Mouse (Mus musculus) liver, embryonic 14 days (tissue): ENCODE data around the gene Gm9970. TPM values are rescaled to one million over a fixed set of nuclear protein-coding genes. Genes with fewer than 3 reads are reported as not detected.

ENCODE experiments used
- polyA plus RNA-seq: library from polyadenylated mRNA; depleted of rRNA; stranded (reverse); fragments of >200 nt; gene quantifications from 2 replicates; pipeline ENCODE4 v1.2.3, GENCODE M21; 2012; rRNA removed

Gm9970 gene
- polyA plus RNA-seq: not detected in 2 replicates

GRCm38 (mm10) chr5:31240637-31241521 lies at the start of gene Gm9970, which contains the start of gene Nrbp1:
Gene Gm9970, minus strand, starts transcription at chr5:31241232.
Gene Nrbp1, plus strand, starts transcription at chr5:31240864.

DNA sequence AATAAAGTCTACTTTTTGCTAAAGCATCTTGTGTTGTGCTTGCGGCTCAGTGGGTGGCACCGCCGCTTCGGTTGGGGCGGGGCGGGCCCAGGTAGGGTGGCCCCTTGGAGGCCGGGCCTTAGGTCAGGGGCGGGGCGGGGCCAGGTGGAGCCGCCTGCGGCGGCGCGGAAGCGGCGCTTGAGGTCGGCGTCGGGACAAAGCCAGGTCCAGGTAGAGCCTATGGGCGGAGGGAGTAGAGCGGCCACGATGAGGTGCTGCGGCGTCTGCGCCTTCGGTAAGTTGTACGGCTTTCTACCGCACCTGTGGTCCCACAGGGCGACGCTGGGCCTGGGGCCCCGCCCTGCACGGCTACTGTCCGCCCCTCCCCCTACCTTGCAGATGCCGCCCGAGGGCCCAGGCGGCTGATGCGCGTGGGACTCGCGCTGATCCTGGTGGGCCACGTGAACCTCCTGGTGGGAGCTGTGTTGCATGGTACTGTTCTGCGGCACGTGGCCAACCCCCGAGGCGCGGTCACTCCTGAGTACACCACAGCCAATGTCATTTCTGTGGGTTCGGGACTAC lies 10.6 kb upstream of the Gm9970 start, which contains the start of gene Krtcap3:
TSS of gene Krtcap3 (plus strand) at position 151 of the 561 bp plus-strand sequence.

GRCm38 (mm10) chr5:31220448-31221303 lies 20.4 kb downstream of the Gm9970 start, which contains the start of gene Ppm1g:
Gene Ppm1g, minus strand, starts transcription at chr5:31220687.

GRCm38 (mm10) chr5:31201742-31202590 lies 39.1 kb downstream of the Gm9970 start, which contains the start of gene Zfp513:
Gene Zfp513, minus strand, starts transcription at chr5:31202303.

GRCm38 (mm10) chr5:31192939-31193630 lies 47.9 kb downstream of the Gm9970 start, which contains the start of the genes Snx17 and Eif2b4:
Gene Snx17, plus strand, starts transcription at chr5:31193227.
Gene Eif2b4, minus strand, starts transcription at chr5:31193430.

Other genes with a start within 250 kb of the Gm9970 start
- 26.4 and 31.3 TPM in 2 replicates for gene Atraid, start 192.9 kb downstream of the Gm9970 start, polyA plus RNA-seq
- gene Slc5a6, start 192.3 kb downstream of the Gm9970 start, polyA plus RNA-seq: 4.0 and 4.7 TPM in 2 replicates
- gene Cad, start 186.5 kb downstream of the Gm9970 start, polyA plus RNA-seq: 16.6 and 19.0 TPM in 2 replicates
- gene Dnajc5g, start 134.9 kb downstream of the Gm9970 start, polyA plus RNA-seq: not detected in 2 replicates
- gene Slc30a3, start 133.0 kb downstream of the Gm9970 start, polyA plus RNA-seq: 0.26 and 0.36 TPM in 2 replicates
- gene Trim54, start 124.5 kb downstream of the Gm9970 start, polyA plus RNA-seq: 0.31 TPM in 1 of 2 replicates, not detected in the other
- not detected in 2 replicates for gene Ucn, start 102.4 kb downstream of the Gm9970 start, polyA plus RNA-seq
- 13.6 and 16.9 TPM in 2 replicates for gene Mpv17, start 87.0 kb downstream of the Gm9970 start, polyA plus RNA-seq
- gene Gm29609, start 61.3 kb downstream of the Gm9970 start, polyA plus RNA-seq: 0.66 and 0.67 TPM in 2 replicates
- 27.1 and 34.5 TPM in 2 replicates for gene Gtf3c2, start 61.1 kb downstream of the Gm9970 start, polyA plus RNA-seq
- 21.9 and 25.8 TPM in 2 replicates for gene Snx17, start 48.0 kb downstream of the Gm9970 start, polyA plus RNA-seq
- gene Eif2b4, start 47.8 kb downstream of the Gm9970 start, polyA plus RNA-seq: 28.7 and 31.5 TPM in 2 replicates
- 7.7 and 8.9 TPM in 2 replicates for gene Zfp513, start 38.9 kb downstream of the Gm9970 start, polyA plus RNA-seq
- gene Ppm1g, start 20.5 kb downstream of the Gm9970 start, polyA plus RNA-seq: 123 and 129 TPM in 2 replicates
- 27.8 and 31.3 TPM in 2 replicates for gene Nrbp1, start 368 bp downstream of the Gm9970 start, polyA plus RNA-seq
- 3.9 and 4.7 TPM in 2 replicates for gene Krtcap3, start 10.5 kb upstream of the Gm9970 start, polyA plus RNA-seq
- 3.4 and 3.7 TPM in 2 replicates for gene Ift172, start 49.9 kb upstream of the Gm9970 start, polyA plus RNA-seq
- gene Fndc4, start 54.8 kb upstream of the Gm9970 start, polyA plus RNA-seq: 4.5 and 5.1 TPM in 2 replicates
- gene Gckr, start 56.2 kb upstream of the Gm9970 start, polyA plus RNA-seq: 15.1 and 17.6 TPM in 2 replicates
- 9.2 and 10.1 TPM in 2 replicates for gene Zfp512, start 211.2 kb upstream of the Gm9970 start, polyA plus RNA-seq
- gene 4930548H24Rik, start 244.5 kb upstream of the Gm9970 start, polyA plus RNA-seq: 0.03 and 0.05 TPM in 2 replicates